Mouse (Mus musculus): ENCODE measurements at regions not wholly inside any gene's neighbourhood (a gene's known extent, or its start where the extent isn't known, plus 50 kb on each side); places are given as distances from the start of the nearest gene placed in this dataset.

DNA sequence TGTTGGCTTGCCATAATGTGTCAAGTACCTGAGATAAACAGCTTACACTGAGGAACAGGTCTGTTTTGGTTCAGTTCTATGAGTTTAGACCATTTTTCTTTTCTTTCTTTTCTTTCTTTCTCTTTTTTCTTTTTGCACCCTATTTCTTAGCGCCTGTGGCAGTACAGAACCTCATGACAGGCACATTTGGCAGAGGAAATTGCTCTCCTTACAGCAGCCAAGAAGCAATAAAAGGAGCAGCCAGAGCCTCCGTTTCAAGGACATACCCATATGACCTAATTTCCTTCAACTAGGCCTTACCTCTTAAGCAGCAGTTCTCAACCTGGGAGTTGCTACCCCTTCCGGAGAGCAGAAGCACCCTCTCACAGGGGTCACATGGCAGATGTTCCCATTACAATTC lies 173.9 kb upstream of the Clec14a start:
- no peak for DNase-seq (ENCODE audit: low spot score in 2 of 2)

DNA sequence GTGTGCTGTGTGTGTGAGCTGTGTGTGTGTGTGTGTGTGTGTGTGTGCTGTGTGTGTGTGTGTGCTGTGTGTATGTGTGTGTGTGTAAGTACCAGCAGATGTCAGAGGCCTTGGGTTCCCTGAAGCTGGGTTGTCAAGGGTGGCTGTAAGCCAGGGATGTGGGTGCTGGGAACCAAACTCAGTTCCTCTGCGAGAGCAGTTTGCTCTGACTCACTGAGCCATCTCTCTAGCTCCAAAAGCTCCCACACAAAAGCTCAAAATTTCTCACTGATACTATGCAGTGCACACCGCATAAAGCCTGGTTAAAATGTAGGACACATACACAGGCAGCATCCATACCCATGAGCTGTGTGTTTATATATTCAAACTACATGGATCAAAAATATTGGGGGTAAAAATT lies 172.9 kb upstream of the Clec14a start:
- DNase-seq (ENCODE audit: low spot score in 2 of 2), result no peak

DNA sequence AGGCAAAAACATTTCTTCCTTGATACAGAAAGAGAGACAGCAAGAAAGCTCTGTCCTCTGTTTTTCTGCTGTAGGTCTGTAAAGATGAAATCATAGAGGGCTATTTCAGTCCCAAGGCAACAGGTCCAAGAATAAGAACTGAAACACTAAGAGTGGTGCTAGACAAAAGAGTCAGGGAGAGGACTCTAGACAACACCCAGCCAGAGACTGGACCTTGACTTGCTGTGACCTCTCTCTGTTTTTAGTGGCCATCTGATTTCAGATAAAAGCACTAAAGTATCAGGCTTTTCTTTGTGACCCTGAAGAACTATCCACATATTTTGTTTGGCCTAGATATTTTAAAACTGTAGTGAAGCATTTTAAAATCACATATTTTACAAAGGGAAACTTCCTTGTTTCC lies 171.6 kb upstream of the Clec14a start:
- no peak for DNase-seq (ENCODE audit: low spot score in 2 of 2)

DNA sequence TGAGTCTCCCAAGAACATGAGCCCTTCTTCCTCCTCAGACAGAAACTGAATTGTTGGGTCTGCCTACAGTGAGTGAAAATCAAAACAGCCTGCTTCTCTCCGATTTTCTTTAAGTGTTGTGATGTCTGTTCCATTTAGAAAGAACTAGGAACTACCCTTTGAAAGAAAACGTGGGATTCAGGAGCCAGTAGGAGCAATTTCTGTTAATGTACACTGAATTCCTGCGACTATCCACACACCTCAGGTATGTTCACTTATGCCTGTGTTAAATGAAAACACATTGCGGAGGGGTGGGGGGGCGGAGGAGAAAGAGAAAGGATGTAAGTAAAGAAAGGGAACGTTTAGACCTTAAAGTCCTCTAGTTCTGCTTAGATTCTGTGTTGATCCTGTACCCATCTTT lies 167.9 kb upstream of the Clec14a start:
- DNase-seq (ENCODE audit: low spot score in 2 of 2), result no peak

DNA sequence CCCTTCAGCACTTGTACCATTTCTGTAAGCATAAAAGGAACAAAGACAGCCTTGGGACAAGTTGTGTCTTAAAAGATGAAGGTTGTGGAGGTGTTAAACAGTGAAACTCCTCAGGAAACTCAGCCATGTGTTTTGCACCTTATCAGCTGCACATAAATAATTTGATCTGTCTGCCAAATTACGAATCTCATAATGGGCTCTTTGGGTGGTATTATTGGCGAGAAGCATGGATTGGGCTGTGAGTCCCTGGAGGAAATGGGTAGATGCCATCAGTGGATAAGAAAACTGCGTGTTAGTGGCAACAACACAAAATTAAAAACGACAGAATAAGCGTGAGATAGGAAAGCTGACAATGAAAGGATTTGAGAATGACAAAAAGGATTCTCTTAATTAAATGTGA lies 165.4 kb upstream of the Clec14a start:
- no peak for DNase-seq (ENCODE audit: low spot score in 2 of 2)

DNA sequence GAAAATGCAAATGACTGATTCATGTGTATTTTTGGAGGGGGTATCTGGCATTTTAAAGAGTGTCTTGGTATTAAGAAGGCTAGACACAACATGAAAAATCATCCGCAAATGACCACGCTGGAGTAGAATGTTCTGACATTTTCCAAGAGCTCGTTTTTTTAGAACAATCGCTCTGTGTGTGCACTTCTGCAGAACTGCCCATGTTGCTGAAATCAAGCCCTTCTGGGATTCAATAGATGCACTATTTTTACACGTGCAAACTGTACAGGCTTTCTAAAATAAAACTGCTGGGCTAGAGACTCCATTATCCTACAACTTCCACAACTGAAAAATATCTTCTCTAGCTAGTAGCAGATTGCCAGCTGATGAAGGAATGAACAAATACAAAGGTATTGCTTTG lies 160.8 kb upstream of the Clec14a start:
- no peak for DNase-seq (ENCODE audit: low spot score in 2 of 2)

DNA sequence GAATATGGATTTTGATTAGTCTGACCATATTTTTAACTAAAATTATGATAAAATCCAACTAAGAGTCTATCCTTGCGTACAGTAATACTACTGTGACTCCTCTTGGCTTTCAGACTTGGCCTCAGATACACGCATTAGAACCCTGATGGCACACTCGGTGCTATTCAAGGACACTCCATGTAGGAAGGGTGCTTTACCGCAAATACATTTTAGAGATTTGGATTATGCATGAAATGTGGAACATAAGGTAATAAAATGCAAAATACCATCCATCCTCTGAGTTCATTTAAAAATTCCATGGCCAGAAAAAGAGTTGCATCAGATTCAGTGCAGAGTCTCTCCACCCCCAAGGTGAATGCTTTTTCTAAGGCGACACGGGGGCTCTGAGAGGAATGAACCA lies 157.7 kb upstream of the Clec14a start:
- no peak for DNase-seq (ENCODE audit: low spot score in 2 of 2)

DNA sequence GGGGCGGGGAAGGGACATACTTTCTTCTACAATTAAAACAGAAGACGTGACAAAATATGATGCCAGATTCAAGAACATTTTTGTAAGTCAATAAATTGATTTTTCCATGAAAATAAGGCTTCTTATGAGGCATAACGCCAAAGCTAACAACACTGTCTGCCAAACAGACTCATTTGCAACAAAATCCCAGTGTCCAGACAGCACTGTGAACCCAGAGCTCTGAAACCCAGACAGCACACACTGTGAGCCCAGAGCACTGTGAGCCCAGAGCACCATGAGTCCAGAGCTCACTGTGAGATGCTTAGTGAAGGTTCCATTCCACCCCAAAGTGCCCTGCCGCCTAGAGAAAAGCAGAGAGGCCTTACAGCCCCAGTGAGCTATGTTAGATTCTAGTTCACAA lies 156.9 kb upstream of the Clec14a start:
- no peak for DNase-seq (ENCODE audit: low spot score in 2 of 2)

DNA sequence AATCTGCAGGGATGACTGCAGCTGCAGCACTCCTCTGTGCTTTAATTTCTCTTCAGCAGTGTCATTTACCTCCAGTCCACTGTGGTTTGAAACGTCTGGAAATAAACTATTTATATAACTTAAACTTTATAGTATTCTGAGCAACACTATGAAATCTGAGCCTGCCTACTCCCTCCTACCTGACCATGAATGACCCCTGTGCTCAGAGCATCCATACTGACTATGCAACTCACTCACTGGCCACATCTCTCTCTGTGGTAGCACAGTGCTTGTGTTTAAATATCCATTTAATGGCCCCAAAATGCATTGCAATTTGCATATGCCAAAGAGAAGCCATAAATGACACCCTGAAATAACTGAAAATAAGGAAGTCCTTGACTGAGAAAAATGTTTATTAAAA lies 154.5 kb upstream of the Clec14a start:
- DNase-seq (ENCODE audit: low spot score in 2 of 2), result no peak

DNA sequence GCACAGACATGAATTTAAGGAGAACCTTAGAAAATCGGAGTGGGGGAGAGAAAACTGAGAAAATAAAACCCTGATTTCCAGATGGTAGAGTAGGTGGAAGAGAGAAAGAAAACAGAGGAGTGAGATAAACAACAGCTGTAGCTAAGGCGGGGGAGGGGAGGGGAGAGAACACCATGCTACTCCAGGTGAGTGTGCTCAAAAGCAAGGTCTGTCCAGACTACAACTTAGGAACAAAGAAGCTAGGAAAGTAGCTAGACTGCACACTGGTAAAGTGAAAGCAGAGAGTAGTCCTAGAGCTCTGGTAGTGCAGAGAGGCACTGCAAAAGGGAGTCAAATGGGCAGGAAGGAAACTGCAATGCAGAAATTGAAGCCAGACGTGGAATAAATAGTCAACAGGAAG lies 132.8 kb upstream of the Clec14a start:
- DNase-seq (ENCODE audit: low spot score in 2 of 2), result no peak

DNA sequence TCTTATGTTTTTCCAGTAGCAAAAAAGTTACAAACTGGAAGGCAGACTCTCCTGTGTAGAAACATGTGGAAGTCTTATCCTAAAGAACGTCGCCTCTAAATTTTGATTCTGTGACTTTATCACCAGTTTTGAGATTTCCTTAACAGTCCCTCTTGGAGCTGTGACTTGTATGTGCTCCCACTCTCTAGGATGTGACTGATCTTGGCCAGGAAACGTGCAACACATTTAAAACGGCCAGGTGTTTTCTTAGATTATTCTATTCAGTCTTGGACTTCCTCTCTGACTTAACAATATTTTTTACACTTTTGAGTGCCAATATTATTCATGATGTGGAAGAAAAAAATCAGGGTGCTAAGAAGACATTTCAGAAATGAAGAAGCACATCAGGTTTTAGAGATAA lies 91.2 kb upstream of the Clec14a start:
- no peak for DNase-seq (ENCODE audit: low spot score in 2 of 2)

DNA sequence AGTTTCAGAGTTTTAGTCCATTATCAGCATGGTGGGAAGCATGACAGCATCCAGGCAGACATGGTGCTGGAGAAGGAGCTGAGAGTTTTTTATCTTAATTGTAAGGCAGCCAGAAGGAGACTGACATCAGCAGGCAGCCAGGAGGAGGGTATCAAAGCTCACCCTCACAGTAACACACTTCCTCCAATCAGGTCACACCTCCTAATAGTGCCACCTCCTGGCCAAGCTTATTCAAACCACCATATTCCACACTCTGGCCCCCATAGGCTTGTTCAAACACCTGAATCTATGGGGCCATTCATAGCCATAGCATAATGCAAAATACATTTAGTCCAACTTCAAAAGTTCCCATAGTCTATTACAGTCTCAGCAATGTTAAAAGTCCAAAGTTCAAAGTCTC lies 65.1 kb upstream of the Clec14a start:
- no peak for DNase-seq (ENCODE audit: low spot score in 2 of 2)

DNA sequence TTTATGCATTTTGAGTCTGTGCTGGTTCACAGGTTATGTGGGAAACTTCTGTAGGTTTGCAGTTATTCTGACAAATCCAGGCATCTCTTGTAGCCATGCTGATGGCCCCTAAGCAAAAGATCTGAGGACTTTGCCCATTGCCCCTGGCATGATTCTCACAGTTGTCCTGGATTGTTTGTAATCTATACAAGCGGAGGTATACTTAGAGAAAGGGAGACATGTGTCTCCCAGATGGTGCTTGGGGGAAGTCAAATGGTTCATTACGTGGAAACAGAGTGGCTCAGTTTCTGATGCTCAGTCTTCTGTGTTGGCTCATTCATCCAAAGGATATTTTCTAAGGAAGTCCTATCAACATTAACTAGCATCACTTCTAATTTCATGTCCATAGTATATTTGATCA lies 60.8 kb upstream of the Clec14a start:
- DNase-seq (ENCODE audit: low spot score in 2 of 2), result no peak

DNA sequence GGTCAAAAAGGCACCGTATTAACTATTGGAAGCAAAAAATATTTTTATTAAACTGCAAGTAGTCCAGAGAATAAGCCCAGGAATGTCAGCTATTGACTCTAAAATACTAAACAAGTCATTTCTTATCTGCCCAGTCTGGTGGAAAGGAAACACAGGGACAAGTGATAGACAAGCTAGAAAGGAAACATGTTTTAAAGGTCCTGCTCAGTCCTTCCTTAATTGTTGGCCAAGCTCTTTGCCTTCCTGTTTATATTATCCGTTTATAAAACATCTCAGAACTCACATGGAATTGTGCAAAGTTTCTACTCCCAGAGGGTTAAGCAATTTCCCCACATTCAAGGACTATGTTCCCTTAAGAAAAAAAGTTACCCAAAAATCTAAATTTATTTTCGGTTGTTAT lies 54.9 kb upstream of the Clec14a start:
- no peak for DNase-seq (ENCODE audit: low spot score in 2 of 2)

All from urinary bladder, adult 18-20 months (tissue).